Mouse (Mus musculus) testis, adult 2 months (tissue): ENCODE measurements around the gene Arg1.

Experiments used
- CTCF ChIP-seq: fragments of 200-500 bp; IDR thresholded peaks from 2 replicates; pipeline ENCODE4 v1.5.1; 2012; ENCODE audit warnings: low read depth, mild to moderate bottlenecking, inconsistent platforms, low read length, moderate library complexity; ENCODE audit not compliant: control insufficient read depth, insufficient read depth, insufficient replicate concordance
- POLR2A ChIP-seq: fragments of 200-500 bp; IDR thresholded peaks from 2 replicates; pipeline ENCODE4 v1.6.1; 2012; ENCODE audit warnings: low read depth, mild to moderate bottlenecking, inconsistent platforms, low read length, moderate library complexity; ENCODE audit not compliant: control insufficient read depth

- TF ChIP-seq CTCF, result no peak
- no peak for TF ChIP-seq POLR2A
Measured at GRCm38 (mm10) chr10:24973385-24973784, 46.1 kb upstream of the Arg1 start.
